Mouse (Mus musculus) megakaryocyte, embryonic 14.5 days (primary cell): ENCODE measurements at regions not wholly inside any gene's neighbourhood (a gene's known extent, or its start where the extent isn't known, plus 50 kb on each side); places are given as distances from the start of the nearest gene placed in this dataset.

Experiments used
- H3K27me3 ChIP-seq: replicated peaks from 2 replicates; pipeline ENCODE3; 2012; ENCODE audit warnings: inconsistent platforms
- H3K36me3 ChIP-seq: replicated peaks from 2 replicates; pipeline ENCODE3; 2012; ENCODE audit warnings: low read length, inconsistent platforms, mixed read lengths
- H3K4me1 ChIP-seq: 2 replicates; pipeline ENCODE4 v1.6.1; 2012; ENCODE audit warnings: inconsistent platforms
- H3K4me3 ChIP-seq: replicated peaks from 2 replicates; pipeline ENCODE3; 2012; ENCODE audit warnings: moderate library complexity, mild to moderate bottlenecking, inconsistent platforms
- H3K9me3 ChIP-seq: 2 replicates; pipeline ENCODE4 v1.6.1; 2012; ENCODE audit warnings: inconsistent platforms
- FLI1 ChIP-seq: IDR thresholded peaks from 2 replicates; pipeline ENCODE4 v1.6.1; 2012; ENCODE audit warnings: low read length, inconsistent platforms, mixed read lengths
- GATA1 ChIP-seq: IDR thresholded peaks from 3 replicates; pipeline ENCODE4 v1.6.1; 2012; ENCODE audit warnings: mixed read lengths, low read length, inconsistent platforms, borderline replicate concordance

- Histone ChIP-seq H3K36me3 (no peaks in the 10 kb centered on the region), H3K4me1 (no peaks in the 10 kb centered on the region), H3K27me3 (no peaks in the 10 kb centered on the region), H3K4me3 (no peak overlapping the region), H3K9me3 (no peaks in the 10 kb centered on the region)
- no peak for TF ChIP-seq FLI1
- no peak for TF ChIP-seq GATA1
Observed at GRCm38 (mm10) chr16:50871318-50871717, 280.4 kb upstream of the Ccdc54 start.

GRCm38 (mm10) chr16:50863565-50863964 is 272.6 kb upstream of the Ccdc54 start:
- Histone ChIP-seq H3K9me3 (no peaks in the 10 kb centered on the region), H3K4me1 (no peaks in the 10 kb centered on the region), H3K4me3 (no peak overlapping the region), H3K27me3 (no peaks in the 10 kb centered on the region), H3K36me3 (no peaks in the 10 kb centered on the region)
- TF ChIP-seq GATA1 = no peak
- no peak for TF ChIP-seq FLI1

GRCm38 (mm10) chr16:50859513-50859912 is 268.6 kb upstream of the Ccdc54 start:
- no peaks in the 10 kb centered on the region for H3K4me1 ChIP-seq
- H3K4me3 ChIP-seq = no peak overlapping the region
- no peaks in the 10 kb centered on the region for H3K36me3 ChIP-seq
- no peaks in the 10 kb centered on the region for H3K9me3 ChIP-seq
- no peak for TF ChIP-seq FLI1
- no peak for TF ChIP-seq GATA1
- no peaks in the 10 kb centered on the region for H3K27me3 ChIP-seq

GRCm38 (mm10) chr16:50852081-50852480 is 261.1 kb upstream of the Ccdc54 start:
- TF ChIP-seq FLI1 = no peak
- no peak for TF ChIP-seq GATA1
- H3K27me3 ChIP-seq = no peaks in the 10 kb centered on the region
- no peak overlapping the region for H3K4me3 ChIP-seq
- no peaks in the 10 kb centered on the region for H3K9me3 ChIP-seq
- no peaks in the 10 kb centered on the region for H3K4me1 ChIP-seq
- H3K36me3 ChIP-seq = no peaks in the 10 kb centered on the region

GRCm38 (mm10) chr16:50847693-50848092 is 256.7 kb upstream of the Ccdc54 start:
- TF ChIP-seq GATA1 (no peak), FLI1 (no peak)
- no peaks in the 10 kb centered on the region for H3K36me3 ChIP-seq
- peaks cover 4% of the 10 kb centered on the region for H3K27me3 ChIP-seq
- H3K9me3 ChIP-seq = no peaks in the 10 kb centered on the region
- no peak overlapping the region for H3K4me3 ChIP-seq
- H3K4me1 ChIP-seq = no peaks in the 10 kb centered on the region

DNA sequence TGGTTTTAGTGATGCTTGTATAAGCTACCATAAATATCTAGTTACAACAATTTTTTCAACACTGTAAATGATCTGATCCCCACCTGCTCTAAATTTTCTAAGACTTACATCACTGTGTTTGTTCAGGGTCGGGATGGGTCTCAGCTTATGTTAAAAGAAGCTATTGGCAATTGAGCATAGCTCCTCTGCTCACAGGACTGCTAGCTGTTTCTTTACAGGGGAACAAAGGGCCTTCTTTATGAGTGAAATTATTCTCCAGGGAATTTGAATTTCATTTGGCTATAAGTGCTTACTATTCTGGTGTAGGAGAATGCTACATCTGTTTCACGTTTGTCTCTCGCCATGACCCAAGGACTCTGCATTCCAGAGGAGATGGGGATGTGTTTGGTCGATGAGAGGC is 255.6 kb upstream of the Ccdc54 start:
- no peaks in the 10 kb centered on the region for H3K9me3 ChIP-seq
- no peak overlapping the region for H3K4me3 ChIP-seq
- TF ChIP-seq FLI1 = no peak
- no peak for TF ChIP-seq GATA1
- no peaks in the 10 kb centered on the region for H3K4me1 ChIP-seq
- no peaks in the 10 kb centered on the region for H3K36me3 ChIP-seq
- H3K27me3 ChIP-seq = peaks cover 4% of the 10 kb centered on the region

- no peak for TF ChIP-seq GATA1
- TF ChIP-seq FLI1 = no peak
- Histone ChIP-seq H3K9me3 (no peaks in the 10 kb centered on the region), H3K27me3 (peaks cover 4% of the 10 kb centered on the region), H3K4me1 (peaks cover 6% of the 10 kb centered on the region; the same call in 1 of the 2 replicates), H3K36me3 (no peaks in the 10 kb centered on the region), H3K4me3 (no peak overlapping the region)
Observed at GRCm38 (mm10) chr16:50841677-50842580, 251.0 kb upstream of the Ccdc54 start.

DNA sequence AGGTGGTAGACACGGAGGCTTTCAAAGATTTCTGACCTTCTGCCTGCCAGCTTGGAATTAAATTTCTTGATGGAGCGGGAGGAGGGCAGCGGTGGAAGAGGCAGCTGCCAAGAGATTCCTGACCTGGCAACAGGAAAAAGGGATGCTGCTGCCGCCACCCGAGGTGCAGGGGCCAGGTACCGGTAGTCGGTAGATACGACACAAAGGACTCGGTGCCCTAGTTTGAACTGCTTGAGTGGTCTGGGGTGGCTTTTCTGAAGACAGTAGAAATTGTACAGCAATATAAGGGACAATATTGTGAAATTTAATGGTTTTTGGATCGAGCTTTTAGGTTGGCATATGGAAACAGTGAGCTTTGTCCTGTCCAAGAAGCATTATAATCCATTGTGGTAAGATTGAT is 250.3 kb upstream of the Ccdc54 start:
- peaks cover 6% of the 10 kb centered on the region; the same call in 1 of the 2 replicates for H3K4me1 ChIP-seq
- TF ChIP-seq GATA1 (no peak), FLI1 (no peak)
- no peaks in the 10 kb centered on the region for H3K36me3 ChIP-seq
- peaks cover 4% of the 10 kb centered on the region for H3K27me3 ChIP-seq
- no peak overlapping the region for H3K4me3 ChIP-seq
- no peaks in the 10 kb centered on the region for H3K9me3 ChIP-seq

DNA sequence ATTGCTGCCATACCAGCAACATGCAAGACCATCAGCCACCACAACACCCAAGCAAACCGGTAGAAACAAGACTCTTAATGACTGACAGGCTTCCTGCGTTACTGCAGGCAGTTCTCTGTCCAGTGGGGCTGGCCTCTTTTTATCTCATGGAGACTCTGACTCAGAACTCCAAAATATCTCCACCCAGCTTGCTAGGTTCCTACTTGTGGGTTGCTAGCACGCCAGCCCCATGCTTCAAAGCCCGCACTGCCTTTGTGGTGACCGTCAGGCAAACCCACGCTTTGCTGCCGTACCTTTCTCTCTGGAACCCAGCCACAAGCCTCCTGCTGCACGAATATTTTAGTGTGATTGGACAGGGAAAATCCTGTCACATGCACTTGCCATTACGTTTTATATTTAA is 248.7 kb upstream of the Ccdc54 start:
- TF ChIP-seq FLI1 = no peak
- no peak for TF ChIP-seq GATA1
- H3K9me3 ChIP-seq = no peaks in the 10 kb centered on the region
- H3K36me3 ChIP-seq = no peaks in the 10 kb centered on the region
- peaks cover 4% of the 10 kb centered on the region for H3K27me3 ChIP-seq
- no peak overlapping the region for H3K4me3 ChIP-seq
- peaks cover 6% of the 10 kb centered on the region; the same call in 1 of the 2 replicates for H3K4me1 ChIP-seq

- no peaks in the 10 kb centered on the region for H3K9me3 ChIP-seq
- no peak overlapping the region for H3K4me3 ChIP-seq
- no peak for TF ChIP-seq FLI1
- TF ChIP-seq GATA1 = no peak
- peaks cover 6% of the 10 kb centered on the region; the same call in 1 of the 2 replicates for H3K4me1 ChIP-seq
- H3K36me3 ChIP-seq = no peaks in the 10 kb centered on the region
- H3K27me3 ChIP-seq = no peaks in the 10 kb centered on the region
Observed at GRCm38 (mm10) chr16:50837416-50837815, 246.5 kb upstream of the Ccdc54 start.

GRCm38 (mm10) chr16:50836457-50836856 is 245.5 kb upstream of the Ccdc54 start:
- Histone ChIP-seq H3K27me3 (no peaks in the 10 kb centered on the region), H3K9me3 (no peaks in the 10 kb centered on the region)
- TF ChIP-seq FLI1 (no peak), GATA1 (no peak)

More at GRCm38 (mm10) chr16:50836457-50836856, 245.5 kb upstream of the Ccdc54 start:
- no peak overlapping the region for H3K4me3 ChIP-seq
- peaks cover 6% of the 10 kb centered on the region; the same call in 1 of the 2 replicates for H3K4me1 ChIP-seq
- H3K36me3 ChIP-seq = no peaks in the 10 kb centered on the region
